Mouse (Mus musculus) left cerebral cortex, adult 9 months (tissue): Measurements from ENCODE around the gene Slc4a4.

Experiments used
- DNase-seq, 2 experiments: peaks; one replicate each; pipeline ENCODE4 v3.0.0; 2022; ENCODE audit warnings: low spot score in 2 of 2

Slc4a4 gene

DNA sequence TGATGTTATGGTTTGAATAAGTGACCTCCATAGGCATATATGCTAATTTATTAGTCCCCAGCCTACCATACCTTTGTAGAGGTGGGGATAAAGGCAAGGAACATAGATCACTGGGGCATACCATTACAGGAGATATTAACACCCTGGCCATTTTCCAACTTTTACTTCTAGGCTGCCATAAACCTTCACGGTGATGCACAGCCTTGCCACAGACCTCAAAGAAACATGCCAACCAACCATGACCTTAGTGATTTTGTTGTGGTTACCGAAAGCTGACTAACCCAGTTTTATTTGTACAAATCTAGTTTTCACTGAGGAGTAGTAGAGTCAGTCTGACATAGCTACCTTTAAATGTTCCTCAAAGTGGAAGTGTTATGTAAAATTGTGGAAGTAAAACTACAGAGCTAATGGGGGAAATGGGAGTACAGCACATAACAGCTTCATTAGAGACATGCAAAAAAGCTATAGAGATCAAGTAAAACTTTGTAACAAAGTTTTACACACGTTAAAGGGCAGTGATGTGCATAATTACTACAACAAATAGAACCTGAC, 393.8 kb downstream of the Slc4a4 start:
- no peak for DNase-seq
